Mouse (Mus musculus) layer of hippocampus, adult 2 months (tissue): ENCODE results near the gene Lactb. TPM values are rescaled to one million over a fixed set of nuclear protein-coding genes. Genes with fewer than 3 reads are reported as not detected.
"Not testable (repeated sequence)": the region's sequence is repeated elsewhere in the genome, so short reads cannot be mapped to it uniquely, and the experiment has no call there.

ENCODE experiments used
- DNase-seq, 2 experiments: peaks; one replicate each; pipeline ENCODE4 v3.0.0; 2022; ENCODE audit warnings: low spot score in 2 of 2
- H3K27ac ChIP-seq: fragments of 200-600 bp; 2 replicates; pipeline ENCODE4 v1.8.1; 2022
- H3K4me3 ChIP-seq: fragments of 200-600 bp; 2 replicates; pipeline ENCODE4 v1.8.1; 2022; ENCODE audit warnings: mild to moderate bottlenecking
- CTCF ChIP-seq: fragments of 200-600 bp; conservative IDR thresholded peaks from 2 replicates; pipeline ENCODE4 v1.8.1; 2022; ENCODE audit warnings: antibody characterized with exemption, mild to moderate bottlenecking, moderate library complexity
- total RNA-seq, 2 experiments: library from RNA; stranded (reverse); gene quantifications; 2 replicates each; pipeline ENCODE4 v1.2.3; 2021

The Lactb gene
- total RNA-seq, 2 experiments from 2014 or later, result 13.0 to 14.7 TPM

DNA sequence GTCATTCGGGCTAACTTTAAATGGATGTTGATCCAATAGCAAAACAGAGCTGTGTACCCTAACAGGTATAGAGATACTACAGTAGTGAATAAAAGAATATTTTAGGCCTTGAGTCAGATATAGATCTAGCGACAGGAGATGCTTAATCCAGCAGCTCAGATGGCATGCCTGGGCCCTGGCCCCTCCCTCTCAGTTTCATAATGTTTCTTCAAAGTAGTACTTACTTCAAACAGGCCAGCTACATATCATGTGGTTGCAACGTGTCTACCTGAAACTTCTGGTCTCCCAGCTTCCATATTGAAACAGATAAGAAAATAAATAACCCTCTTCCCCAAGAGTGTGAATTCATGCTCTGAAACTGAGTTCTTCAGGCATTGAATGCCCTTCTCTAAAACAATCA is 49.4 kb downstream of the Lactb start:
- TF ChIP-seq CTCF, result no peak
- H3K27ac ChIP-seq, result no peak overlapping the region
- no peak overlapping the region for H3K4me3 ChIP-seq
- no peak for DNase-seq

DNA sequence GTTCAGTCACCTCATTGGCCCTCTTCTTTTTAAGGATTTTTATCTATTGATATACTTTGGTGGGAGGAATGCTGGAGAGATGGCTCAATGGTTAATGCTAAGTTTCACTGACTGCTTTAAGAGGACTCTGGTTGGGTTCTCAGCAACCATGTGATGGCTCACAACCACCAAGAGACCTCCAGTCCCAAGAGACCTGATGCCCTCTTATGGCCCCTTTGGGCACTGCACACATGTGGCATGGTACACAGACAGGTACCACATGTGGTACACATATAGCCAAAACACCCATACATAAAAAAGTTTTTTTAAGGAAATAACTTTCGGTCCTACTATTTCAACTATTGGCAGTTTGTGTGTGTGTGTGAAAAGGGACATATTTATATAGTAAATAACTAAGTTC is 53.2 kb downstream of the Lactb start:
- Histone ChIP-seq H3K4me3 (no peak overlapping the region), H3K27ac (no peak overlapping the region)
- no peak for DNase-seq
- peak; percentile 49 for TF ChIP-seq CTCF

GRCm38 (mm10) chr9:66920488-66921279 is 54.6 kb downstream of the Lactb start:
- no peak for DNase-seq
- TF ChIP-seq CTCF, result no peak; the same call in 1 of the 2 replicates
- no peak overlapping the region for H3K27ac ChIP-seq
- H3K4me3 ChIP-seq, result no peak overlapping the region

- TF ChIP-seq CTCF, result no peak
- DNase-seq, result no peak
- H3K27ac ChIP-seq, result peak overlapping the region; percentile 72
- peak overlapping the region; percentile 86 for H3K4me3 ChIP-seq
These were observed 55.3 kb downstream of the Lactb start for GRCm38 (mm10) chr9:66919981-66920380.

DNA sequence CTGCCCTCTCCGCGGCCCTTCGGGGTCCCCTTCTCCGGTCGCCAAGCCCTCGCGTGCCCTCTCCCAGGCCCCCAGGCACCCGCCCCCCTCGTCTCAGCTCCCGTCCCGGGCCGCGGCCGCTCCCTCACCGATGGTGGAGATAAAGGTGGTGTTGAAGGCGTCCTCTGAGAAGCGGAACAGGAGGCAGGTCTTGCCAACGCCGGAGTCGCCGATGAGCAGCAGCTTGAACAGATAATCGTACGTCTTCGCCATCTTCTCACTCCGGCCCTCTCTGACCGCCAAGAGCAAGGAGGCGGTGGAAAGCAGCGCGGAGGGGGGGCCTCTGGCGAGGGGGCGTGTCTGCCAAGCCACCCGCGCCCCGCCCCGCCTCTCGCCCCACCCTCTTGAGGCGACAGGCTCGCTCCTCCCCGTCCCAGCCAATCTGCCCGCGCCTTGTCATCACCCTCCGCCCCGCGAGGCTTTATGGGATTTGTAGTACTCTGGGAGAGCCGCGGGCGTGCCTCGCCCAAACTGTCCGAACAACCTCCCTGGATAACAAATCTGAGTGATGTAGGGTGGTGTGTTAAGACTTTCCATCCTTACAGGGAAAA is 55.8 kb downstream of the Lactb start, which contains the start of gene Rab8b:
Rab8b (minus strand) TSS at position 306 of the 590 bp plus-strand sequence.
- peak within 1 kb of the TSS; percentile 93 for H3K27ac ChIP-seq
- TF ChIP-seq CTCF, result no peak
- DNase-seq, result peak; percentile 97 to 98
- H3K4me3 ChIP-seq, result peak within 1 kb of the TSS; percentile 86

DNA sequence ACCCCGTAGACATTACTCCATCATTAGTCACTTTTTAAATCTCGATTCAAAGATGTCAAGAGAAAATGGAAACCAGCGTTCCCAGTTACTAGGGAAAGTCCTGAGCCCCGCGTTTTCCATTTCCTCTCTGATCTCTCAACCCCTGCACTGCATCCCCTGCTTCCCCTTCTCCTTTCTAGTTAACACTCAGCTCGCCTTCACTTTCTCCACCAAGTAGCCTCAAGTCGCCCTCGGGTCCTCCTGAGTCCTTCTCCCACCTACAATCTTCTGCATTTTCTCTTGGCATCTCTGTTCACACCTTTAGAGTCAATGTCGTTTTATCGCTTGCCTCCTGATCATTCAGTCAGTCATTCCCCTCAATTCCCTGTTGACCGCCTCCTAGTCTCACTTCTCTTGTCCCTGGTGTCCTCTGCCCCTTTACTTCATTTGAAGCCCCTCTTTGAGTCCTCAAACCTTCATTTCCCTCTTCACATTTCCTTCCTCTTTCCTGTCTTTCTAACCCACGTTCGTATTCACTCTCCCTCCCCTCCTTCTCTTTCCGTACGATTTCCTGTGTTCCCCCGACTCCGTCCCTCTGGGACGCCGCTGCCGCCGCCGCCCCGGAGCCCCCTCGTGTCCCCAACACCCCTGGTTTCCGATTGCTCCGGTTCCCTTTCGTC is 56.5 kb downstream of the Lactb start:
- no peak for DNase-seq
- Histone ChIP-seq H3K27ac (peak overlapping the region; percentile 93), H3K4me3 (peak overlapping the region; percentile 86)
- TF ChIP-seq CTCF, result no peak

DNA sequence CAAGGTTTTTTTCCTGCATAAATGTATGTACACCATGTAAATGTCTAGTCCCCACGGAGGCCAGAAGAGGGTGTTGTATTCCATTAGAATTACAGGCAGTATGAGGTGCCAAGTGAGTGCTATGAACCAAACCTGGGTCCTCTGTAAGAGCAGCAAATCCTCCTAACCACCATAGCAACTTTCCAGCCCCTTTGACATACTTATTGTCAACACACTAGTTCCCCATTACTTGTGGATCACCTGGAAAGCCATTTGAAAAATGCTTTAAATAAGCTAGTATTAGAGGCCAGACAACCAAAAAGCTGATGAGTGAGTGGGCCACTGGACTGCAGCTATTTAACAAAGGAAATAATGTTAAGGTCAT is 57.4 kb downstream of the Lactb start:
- H3K4me3 ChIP-seq, result peak overlapping the region; percentile 86; the same call in 1 of the 2 replicates
- DNase-seq, result no peak
- H3K27ac ChIP-seq, result no peak overlapping the region
- TF ChIP-seq CTCF, result 0 out of 2 replicates have a peak, but pooled peaks have one; percentile 14

- TF ChIP-seq CTCF, result no peak
- H3K27ac ChIP-seq, result no peak overlapping the region
- no peak for DNase-seq
- no peak overlapping the region for H3K4me3 ChIP-seq
These were observed 57.9 kb downstream of the Lactb start for GRCm38 (mm10) chr9:66917216-66917891.

DNA sequence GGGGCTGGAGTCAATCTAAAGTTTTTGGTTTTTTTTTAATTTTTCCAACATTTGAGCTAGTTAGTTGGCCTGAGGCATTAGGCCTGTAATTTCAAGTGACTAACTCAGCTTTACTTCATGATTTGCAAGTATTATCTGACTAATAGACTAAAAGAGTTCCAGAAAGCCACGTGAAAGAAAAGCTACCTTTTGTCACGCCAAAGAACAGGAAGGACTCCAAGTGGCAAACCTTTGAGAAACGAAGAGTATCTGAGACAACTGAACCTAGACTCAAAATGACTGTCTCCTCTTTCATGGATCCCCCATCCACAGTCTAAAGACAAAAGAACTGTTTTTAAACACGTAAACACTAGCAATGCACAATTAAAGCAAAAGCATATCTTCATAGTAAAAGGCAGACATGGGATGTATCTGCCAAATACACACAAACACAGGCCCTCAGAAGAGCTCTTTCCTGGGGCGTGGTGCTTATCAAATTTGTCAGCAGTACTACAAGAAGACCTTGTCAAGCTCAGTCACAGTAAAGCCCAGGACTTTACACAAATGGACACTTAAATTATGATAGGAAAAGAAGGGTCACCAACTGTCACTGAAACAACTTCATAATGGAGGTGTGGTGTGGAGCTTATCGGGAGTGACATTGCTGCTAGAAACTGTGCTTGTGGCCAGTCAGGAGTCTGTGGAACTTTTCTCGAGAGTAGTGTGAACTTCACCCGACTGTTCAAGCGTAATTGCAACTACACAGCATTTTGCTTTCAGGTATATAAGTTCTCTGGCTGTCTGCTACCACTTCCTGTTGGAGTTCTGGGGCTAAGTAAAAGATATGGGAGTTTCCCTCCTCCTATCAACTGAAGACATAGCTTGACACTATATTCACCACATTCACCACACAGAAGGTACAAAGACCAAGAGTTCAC is 59.2 kb downstream of the Lactb start:
- no peak for TF ChIP-seq CTCF
- H3K27ac ChIP-seq, result no peak overlapping the region
- no peak for DNase-seq
- no peak overlapping the region for H3K4me3 ChIP-seq

GRCm38 (mm10) chr9:66915401-66915800 is 59.9 kb downstream of the Lactb start:
- H3K4me3 ChIP-seq, result no peak overlapping the region
- no peak for DNase-seq
- TF ChIP-seq CTCF, result no peak

GRCm38 (mm10) chr9:66914540-66914939 is 60.7 kb downstream of the Lactb start:
- H3K27ac ChIP-seq, result peak overlapping the region; percentile 33; the same call in 1 of the 2 replicates
- no peak overlapping the region for H3K4me3 ChIP-seq
- no peak for TF ChIP-seq CTCF
- no peak for DNase-seq

More at GRCm38 (mm10) chr9:66915401-66915800, 59.9 kb downstream of the Lactb start:
- H3K27ac ChIP-seq, result no peak overlapping the region

- not testable (repeated sequence) for H3K4me3 ChIP-seq, DNase-seq
- H3K27ac ChIP-seq, result peak overlapping the region; percentile 84
These were observed 61.9 kb downstream of the Lactb start for GRCm38 (mm10) chr9:66913254-66913934.
